Mouse (Mus musculus): ENCODE data around the gene Xcl1. TPM values are rescaled to one million over a fixed set of nuclear protein-coding genes. Genes with fewer than 3 reads are reported as not detected.

Xcl1 gene
- polyA plus RNA-seq, 1 experiment from 2014 or later = not detected

DNA sequence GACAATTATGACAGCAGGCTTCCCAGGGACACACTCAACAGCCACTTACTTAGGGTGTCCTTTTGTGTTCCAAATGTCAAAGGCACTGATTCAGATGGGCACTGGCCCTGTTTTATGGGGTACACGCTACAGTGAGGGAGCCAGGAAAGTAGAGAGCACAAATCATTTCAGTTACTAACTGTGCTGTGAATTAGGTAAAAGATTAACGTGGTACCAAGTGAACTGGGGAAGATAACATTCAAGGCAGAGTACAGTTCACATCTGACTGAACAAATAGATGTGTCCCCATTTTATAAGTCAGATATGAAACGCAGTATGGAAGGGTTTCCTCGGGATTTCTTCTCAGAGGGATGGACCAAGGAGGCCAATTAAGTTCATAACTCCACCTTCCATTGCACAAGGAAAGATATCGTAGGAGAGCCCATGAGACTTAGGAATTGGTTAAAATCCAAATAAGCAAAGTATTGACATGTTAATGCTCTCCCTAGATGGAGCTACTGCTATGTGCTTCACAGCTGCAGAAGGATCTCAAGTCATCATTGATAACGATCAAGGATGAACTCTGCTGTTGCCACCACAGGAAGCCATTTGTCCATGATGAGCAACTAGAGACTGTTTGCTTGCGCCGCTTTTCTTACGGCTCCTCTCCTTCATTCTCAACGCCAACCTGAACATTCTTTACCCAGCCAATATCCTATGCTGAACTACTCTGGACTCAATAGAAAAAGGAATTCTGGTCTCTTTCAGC is 1.7 kb downstream of the Xcl1 start:
- Histone ChIP-seq H3K27me3 (ENCODE audit: control insufficient read depth, insufficient read depth, low read length) (no peaks in the 10 kb centered on the region), H3K4me1 (replicated peaks; ENCODE audit: control insufficient read depth, insufficient read depth, low read length) (no peaks in the 10 kb centered on the region), H3K27ac (ENCODE audit: low read depth, low read length) (no peak overlapping the region), H3K9me3 (ENCODE audit: control insufficient read depth, low read length) (no peaks in the 10 kb centered on the region), H3K9ac (ENCODE audit: low read depth, low read length) (no peak overlapping the region), H3K36me3 (ENCODE audit: control insufficient read depth, insufficient read depth, low read length) (no peaks in the 10 kb centered on the region), H3K4me3 (ENCODE audit: low read depth, low read length) (no peak overlapping the region), H3K4me2 (replicated peaks; ENCODE audit: low read depth, low read length) (no peak overlapping the region)
- no peak for DNase-seq (ENCODE audit: low spot score)
- 90% methylated on average over 10 of the region's 10 CpGs for WGBS
- no peak for ATAC-seq (ENCODE audit: low FRiP score)

DNA sequence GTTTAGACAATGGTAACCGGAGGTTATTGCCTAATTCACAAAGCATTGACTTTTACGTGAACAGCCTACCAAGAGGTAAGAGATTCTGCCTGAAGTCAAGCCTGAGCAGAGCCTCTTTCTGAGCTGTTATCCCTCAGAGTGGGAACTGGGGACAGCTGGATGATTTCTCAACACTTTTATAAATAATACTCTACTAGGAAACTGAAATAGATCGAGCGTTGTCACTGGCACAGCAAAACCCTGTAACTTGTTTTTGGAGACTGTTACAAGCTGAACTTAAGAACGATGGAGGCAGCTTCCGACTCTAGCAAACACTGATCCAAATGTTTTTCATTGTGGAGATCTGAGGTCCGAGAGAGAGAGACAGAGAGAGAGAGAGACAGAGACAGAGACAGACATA is 4.2 kb downstream of the Xcl1 start:
- no peak overlapping the region for H3K9ac ChIP-seq (ENCODE audit: low read depth, low read length)
- H3K27ac ChIP-seq (ENCODE audit: low read depth, low read length) = no peak overlapping the region
- H3K4me1 ChIP-seq (replicated peaks; ENCODE audit: control insufficient read depth, insufficient read depth, low read length) = no peaks in the 10 kb centered on the region
- H3K27me3 ChIP-seq (ENCODE audit: control insufficient read depth, insufficient read depth, low read length) = no peaks in the 10 kb centered on the region
- H3K9me3 ChIP-seq (ENCODE audit: control insufficient read depth, low read length) = no peaks in the 10 kb centered on the region
- H3K4me2 ChIP-seq (replicated peaks; ENCODE audit: low read depth, low read length) = no peak overlapping the region
- H3K36me3 ChIP-seq (ENCODE audit: control insufficient read depth, insufficient read depth, low read length) = no peaks in the 10 kb centered on the region
- DNase-seq (ENCODE audit: low spot score) = no peak
- WGBS = 95% methylated on average over 7 of the region's 7 CpGs
- no peak for ATAC-seq (ENCODE audit: low FRiP score)
- H3K4me3 ChIP-seq (ENCODE audit: low read depth, low read length) = no peak overlapping the region

- Histone ChIP-seq H3K9ac (ENCODE audit: low read depth, low read length) (no peak overlapping the region), H3K9me3 (ENCODE audit: control insufficient read depth, low read length) (no peaks in the 10 kb centered on the region), H3K36me3 (ENCODE audit: control insufficient read depth, insufficient read depth, low read length) (no peaks in the 10 kb centered on the region), H3K27me3 (ENCODE audit: control insufficient read depth, insufficient read depth, low read length) (no peaks in the 10 kb centered on the region), H3K27ac (ENCODE audit: low read depth, low read length) (no peak overlapping the region), H3K4me2 (replicated peaks; ENCODE audit: low read depth, low read length) (no peak overlapping the region), H3K4me1 (replicated peaks; ENCODE audit: control insufficient read depth, insufficient read depth, low read length) (no peaks in the 10 kb centered on the region), H3K4me3 (ENCODE audit: low read depth, low read length) (no peak overlapping the region)
- ATAC-seq (ENCODE audit: low FRiP score) (no peak), DNase-seq (ENCODE audit: low spot score) (no peak)
- 85% methylated on average over 3 of the region's 3 CpGs for WGBS
These were observed 5.3 kb downstream of the Xcl1 start for GRCm38 (mm10) chr1:164930006-164930405.

- Histone ChIP-seq H3K27ac (ENCODE audit: low read depth, low read length) (no peak overlapping the region), H3K36me3 (ENCODE audit: control insufficient read depth, insufficient read depth, low read length) (no peaks in the 10 kb centered on the region), H3K4me2 (replicated peaks; ENCODE audit: low read depth, low read length) (no peak overlapping the region), H3K9ac (ENCODE audit: low read depth, low read length) (no peak overlapping the region), H3K4me3 (ENCODE audit: low read depth, low read length) (no peak overlapping the region), H3K27me3 (ENCODE audit: control insufficient read depth, insufficient read depth, low read length) (no peaks in the 10 kb centered on the region), H3K9me3 (ENCODE audit: control insufficient read depth, low read length) (no peaks in the 10 kb centered on the region), H3K4me1 (replicated peaks; ENCODE audit: control insufficient read depth, insufficient read depth, low read length) (no peaks in the 10 kb centered on the region)
- WGBS = 64% methylated on average over 3 of the region's 3 CpGs
- no peak for DNase-seq (ENCODE audit: low spot score)
- no peak for ATAC-seq (ENCODE audit: low FRiP score)
These were observed 8.7 kb downstream of the Xcl1 start for GRCm38 (mm10) chr1:164926534-164927160.

DNA sequence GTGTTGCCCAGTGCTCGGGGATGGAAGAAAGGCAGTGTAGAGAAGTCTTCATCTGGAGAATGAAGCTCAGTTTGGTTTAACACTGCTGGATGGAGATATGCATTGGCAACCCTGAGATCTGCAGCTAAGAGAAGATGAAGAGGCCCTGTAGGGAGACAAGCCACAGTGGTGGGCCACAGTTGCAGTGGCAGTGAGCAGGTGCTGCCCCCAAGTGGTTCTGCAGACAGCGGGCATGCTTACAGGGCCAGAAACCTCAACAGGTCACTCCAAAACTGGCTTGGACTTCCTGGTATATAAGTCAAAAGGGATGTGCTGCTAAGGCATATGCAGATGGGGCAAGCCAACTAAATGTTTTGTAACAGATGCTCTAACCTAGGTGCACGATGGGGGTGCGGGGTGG is 30.3 kb downstream of the Xcl1 start:
- no peak overlapping the region for H3K4me3 ChIP-seq (ENCODE audit: low read depth, low read length)
- peak; percentile 67 for DNase-seq (ENCODE audit: low spot score)
- no peak overlapping the region for H3K4me2 ChIP-seq (replicated peaks; ENCODE audit: low read depth, low read length)
- H3K9me3 ChIP-seq (ENCODE audit: control insufficient read depth, low read length) = no peaks in the 10 kb centered on the region
- H3K4me1 ChIP-seq (replicated peaks; ENCODE audit: control insufficient read depth, insufficient read depth, low read length) = no peaks in the 10 kb centered on the region
- peak; percentile 68 for ATAC-seq (ENCODE audit: low FRiP score)
- H3K27ac ChIP-seq (ENCODE audit: low read depth, low read length) = no peak overlapping the region
- 50% methylated on average over 4 of the region's 4 CpGs for WGBS
- H3K9ac ChIP-seq (ENCODE audit: low read depth, low read length) = no peak overlapping the region
- H3K36me3 ChIP-seq (ENCODE audit: control insufficient read depth, insufficient read depth, low read length) = no peaks in the 10 kb centered on the region
- no peaks in the 10 kb centered on the region for H3K27me3 ChIP-seq (ENCODE audit: control insufficient read depth, insufficient read depth, low read length)

GRCm38 (mm10) chr1:164900696-164901095 is 34.6 kb downstream of the Xcl1 start:
- no peak for ATAC-seq (ENCODE audit: low FRiP score)
- no peak overlapping the region for H3K27ac ChIP-seq (ENCODE audit: low read depth, low read length)
- WGBS = 93% methylated on average over 6 of the region's 6 CpGs
- H3K4me2 ChIP-seq (replicated peaks; ENCODE audit: low read depth, low read length) = no peak overlapping the region
- no peaks in the 10 kb centered on the region for H3K9me3 ChIP-seq (ENCODE audit: control insufficient read depth, low read length)
- no peak overlapping the region for H3K9ac ChIP-seq (ENCODE audit: low read depth, low read length)
- H3K27me3 ChIP-seq (ENCODE audit: control insufficient read depth, insufficient read depth, low read length) = no peaks in the 10 kb centered on the region
- DNase-seq (ENCODE audit: low spot score) = no peak
- H3K4me1 ChIP-seq (replicated peaks; ENCODE audit: control insufficient read depth, insufficient read depth, low read length) = no peaks in the 10 kb centered on the region
- H3K36me3 ChIP-seq (ENCODE audit: control insufficient read depth, insufficient read depth, low read length) = no peaks in the 10 kb centered on the region
- H3K4me3 ChIP-seq (ENCODE audit: low read depth, low read length) = no peak overlapping the region

DNA sequence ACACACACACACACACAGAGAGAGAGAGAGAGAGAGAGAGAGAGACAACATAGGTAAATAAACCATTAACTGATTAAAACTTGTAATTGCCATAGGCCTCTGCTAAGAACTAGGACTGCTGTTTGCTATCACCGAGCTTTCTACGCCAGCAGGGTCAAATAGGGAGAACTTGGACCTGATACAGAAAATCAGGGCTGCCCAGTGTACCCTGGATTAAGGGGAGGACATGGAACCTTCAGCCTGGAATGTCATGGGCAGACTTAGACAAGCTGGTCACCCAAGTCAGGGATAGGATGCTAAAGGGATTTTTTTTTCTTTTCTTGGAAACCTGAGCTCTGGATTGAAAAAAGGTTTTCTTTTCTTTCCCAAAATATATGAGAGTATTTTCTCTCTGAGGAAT is 35.1 kb downstream of the Xcl1 start:
- H3K4me3 ChIP-seq (ENCODE audit: low read depth, low read length) = no peak overlapping the region
- no peaks in the 10 kb centered on the region for H3K9me3 ChIP-seq (ENCODE audit: control insufficient read depth, low read length)
- H3K4me1 ChIP-seq (replicated peaks; ENCODE audit: control insufficient read depth, insufficient read depth, low read length) = no peaks in the 10 kb centered on the region
- no peaks in the 10 kb centered on the region for H3K27me3 ChIP-seq (ENCODE audit: control insufficient read depth, insufficient read depth, low read length)
- H3K27ac ChIP-seq (ENCODE audit: low read depth, low read length) = no peak overlapping the region
- H3K36me3 ChIP-seq (ENCODE audit: control insufficient read depth, insufficient read depth, low read length) = no peaks in the 10 kb centered on the region
- ATAC-seq (ENCODE audit: low FRiP score) (no peak), DNase-seq (ENCODE audit: low spot score) (no peak)
- H3K4me2 ChIP-seq (replicated peaks; ENCODE audit: low read depth, low read length) = no peak overlapping the region
- WGBS = 86% methylated on average over 2 of the region's 2 CpGs
- H3K9ac ChIP-seq (ENCODE audit: low read depth, low read length) = no peak overlapping the region

DNA sequence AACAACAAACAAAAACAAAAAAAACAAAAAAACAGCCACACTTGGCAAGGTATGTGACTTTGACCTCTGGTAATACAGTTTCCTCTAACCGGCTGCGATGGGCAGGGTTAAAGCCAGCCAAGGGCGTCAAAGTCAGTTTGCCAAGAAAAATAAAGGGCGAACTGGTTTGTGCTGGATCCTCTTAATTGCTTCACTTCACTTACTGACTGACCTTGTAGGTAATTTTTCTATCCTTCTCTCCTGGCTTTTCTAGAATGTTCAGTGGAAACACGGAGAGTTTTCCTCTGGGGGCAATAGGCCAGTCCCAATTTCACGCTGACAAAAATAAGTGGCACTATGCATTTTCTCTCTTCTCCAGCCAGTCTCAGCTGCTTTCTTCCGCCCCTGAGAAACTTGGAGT is 35.8 kb downstream of the Xcl1 start:
- DNase-seq (ENCODE audit: low spot score) (peak; percentile 9), ATAC-seq (ENCODE audit: low FRiP score) (no peak)
- Histone ChIP-seq H3K27me3 (ENCODE audit: control insufficient read depth, insufficient read depth, low read length) (no peaks in the 10 kb centered on the region), H3K9me3 (ENCODE audit: control insufficient read depth, low read length) (no peaks in the 10 kb centered on the region), H3K9ac (ENCODE audit: low read depth, low read length) (peak overlapping the region; percentile 69), H3K4me2 (replicated peaks; ENCODE audit: low read depth, low read length) (peak overlapping the region; percentile 74), H3K4me1 (replicated peaks; ENCODE audit: control insufficient read depth, insufficient read depth, low read length) (no peaks in the 10 kb centered on the region), H3K27ac (ENCODE audit: low read depth, low read length) (no peak overlapping the region), H3K36me3 (ENCODE audit: control insufficient read depth, insufficient read depth, low read length) (no peaks in the 10 kb centered on the region), H3K4me3 (ENCODE audit: low read depth, low read length) (peak overlapping the region; percentile 45)
- 35% methylated on average over 7 of the region's 7 CpGs for WGBS

GRCm38 (mm10) chr1:164898846-164899351 is 36.4 kb downstream of the Xcl1 start:
- H3K27me3 ChIP-seq (ENCODE audit: control insufficient read depth, insufficient read depth, low read length) = no peaks in the 10 kb centered on the region
- H3K36me3 ChIP-seq (ENCODE audit: control insufficient read depth, insufficient read depth, low read length) = no peaks in the 10 kb centered on the region
- no peaks in the 10 kb centered on the region for H3K4me1 ChIP-seq (replicated peaks; ENCODE audit: control insufficient read depth, insufficient read depth, low read length)
- ATAC-seq (ENCODE audit: low FRiP score) (peak; percentile 90), DNase-seq (ENCODE audit: low spot score) (peak; percentile 82)
- peak overlapping the region; percentile 69 for H3K9ac ChIP-seq (ENCODE audit: low read depth, low read length)
- H3K4me3 ChIP-seq (ENCODE audit: low read depth, low read length) = peak overlapping the region; percentile 45
- WGBS = 0% methylated on average over 22 of the region's 22 CpGs
- no peaks in the 10 kb centered on the region for H3K9me3 ChIP-seq (ENCODE audit: control insufficient read depth, low read length)
- peak overlapping the region; percentile 70 for H3K27ac ChIP-seq (ENCODE audit: low read depth, low read length)
- peak overlapping the region; percentile 74 for H3K4me2 ChIP-seq (replicated peaks; ENCODE audit: low read depth, low read length)

All from hindbrain, embryonic 11.5 days (tissue).